ENCODE assay signal across 16 mouse cellular contexts in the genomic region with DNA sequence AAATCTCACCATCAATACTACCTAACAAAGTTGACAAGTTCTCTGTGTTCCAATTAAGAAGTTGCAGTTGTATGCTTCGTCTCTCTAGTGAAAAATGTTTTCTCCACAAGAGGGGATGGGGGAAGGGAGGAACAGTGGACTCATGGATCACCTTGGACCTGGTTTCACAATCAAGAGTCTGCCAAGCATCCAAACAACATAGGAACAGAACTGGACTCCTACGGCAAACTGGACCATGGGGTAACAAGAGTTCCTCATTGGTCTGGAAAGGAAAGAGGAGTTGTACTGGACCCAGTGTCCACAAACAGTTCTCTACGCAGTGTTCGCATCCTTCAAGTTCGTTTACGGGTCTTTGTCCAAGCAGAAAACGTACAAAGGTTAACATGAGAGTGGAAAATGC. TPM values are rescaled to one million over a fixed set of nuclear protein-coding genes. Genes with fewer than 3 reads are reported as not detected.
DNase-seq lines count a peak whose midpoint lies in the region; ATAC-seq and TF ChIP-seq lines count a peak whose summit lies in the region.
"Had no signal": no experiment of that assay in that cellular context is flagged by ENCODE, and none has a peak within 500 bp of the region (broad histone marks: within the 10 kb centered on the region; RNA-seq: fewer than 3 reads in every experiment).

No protein-coding gene starts in this region.

- no peak overlapping the region for H3K9ac ChIP-seq in heart, embryonic 11.5 days (ENCODE audit: low read depth, low read length)
- H3K9ac ChIP-seq in kidney, postnatal 0 days (ENCODE audit: low read depth, low read length), result no peak overlapping the region

- peaks cover 6% of the 10 kb centered on the region for H3K4me1 ChIP-seq in heart, embryonic 11.5 days (ENCODE audit: control insufficient read depth, insufficient read depth, low read length)
- H3K4me1 ChIP-seq in kidney, postnatal 0 days (replicated peaks; ENCODE audit: insufficient read depth, low read length), result peaks cover 5% of the 10 kb centered on the region

- H3K4me2 ChIP-seq in heart, embryonic 11.5 days, result no peak overlapping the region
- no peak overlapping the region for H3K4me2 ChIP-seq in kidney, postnatal 0 days (ENCODE audit: low read length)

- peak; percentile 78 for DNase-seq in heart, adult 11 months
- peak; percentile 53 for DNase-seq in lung, postnatal 36 days
- no peak for DNase-seq in lung, postnatal 4 days
- DNase-seq in kidney, postnatal 0 days (ENCODE audit: low spot score), result peak; percentile 38
- DNase-seq in spleen, postnatal 14 days (ENCODE audit: low spot score in 2 of 2), result no peak
- no peak for DNase-seq in urinary bladder, postnatal 4 days (ENCODE audit: low spot score in 2 of 2)
- DNase-seq: cerebellum, postnatal 36 days; gastrocnemius, postnatal 25 days; right cerebral cortex, postnatal 4 days had no signal

- TF ChIP-seq CTCF in kidney, postnatal 0 days (IDR thresholded peaks at IDR 0.05; ENCODE audit: low read depth), result no peak

- no peaks in the 10 kb centered on the region; the same call in 1 of the 2 replicates for H3K27me3 ChIP-seq in heart, embryonic 11.5 days (ENCODE audit: control insufficient read depth, insufficient read depth, low read length)
- no peaks in the 10 kb centered on the region for H3K27me3 ChIP-seq in kidney, postnatal 0 days (ENCODE audit: insufficient read depth, low read length)

- ATAC-seq in heart, embryonic 11.5 days (replicated peaks; ENCODE audit: insufficient number of reproducible peaks, low FRiP score, low TSS enrichment), result no peak
- ATAC-seq in kidney, postnatal 0 days (replicated peaks; ENCODE audit: low FRiP score, low read depth), result no peak

- no peaks in the 10 kb centered on the region for H3K9me3 ChIP-seq in heart, embryonic 11.5 days (replicated peaks; ENCODE audit: control insufficient read depth, low read length)
- H3K9me3 ChIP-seq in kidney, postnatal 0 days (replicated peaks; ENCODE audit: low read length), result no peaks in the 10 kb centered on the region
- H3K9me3 ChIP-seq: hindbrain, embryonic 13.5 days; liver, embryonic 15.5 days; megakaryocyte, embryonic 14.5 days had no signal

- no peaks in the 10 kb centered on the region; the same call in 1 of the 2 replicates for H3K36me3 ChIP-seq in heart, embryonic 11.5 days (ENCODE audit: control insufficient read depth, insufficient read depth, low read length)
- H3K36me3 ChIP-seq in kidney, postnatal 0 days (ENCODE audit: insufficient read depth, low read length), result no peaks in the 10 kb centered on the region
- H3K36me3 ChIP-seq: liver, embryonic 15.5 days had no signal

- H3K4me3 ChIP-seq in heart, embryonic 11.5 days (ENCODE audit: low read depth, low read length), result no peak overlapping the region
- H3K4me3 ChIP-seq in kidney, postnatal 0 days (replicated peaks; ENCODE audit: low read depth, low read length), result no peak overlapping the region

- 88% methylated on average over 7 of the region's 7 CpGs for WGBS in heart, embryonic 11.5 days (ENCODE audit: insufficient replicate concordance)
- 57% methylated on average over 7 of the region's 7 CpGs for WGBS in kidney, postnatal 0 days

- H3K27ac ChIP-seq in heart, embryonic 11.5 days (ENCODE audit: low read depth, low read length), result no peak overlapping the region
- H3K27ac ChIP-seq in kidney, postnatal 0 days, result no peak overlapping the region

RNA-seq across cellular contexts. Expression of gene Chic2, which starts 0.8 kb away (rescaled TPM):
- 28.7 and 28.8 TPM in 2 replicates for polyA plus RNA-seq in heart, embryonic 11.5 days (2014; fragmentation: Nextera tagmentation; extraction: Ambion mirVana)
- polyA plus RNA-seq in kidney, postnatal 0 days (2015; fragmentation: Nextera tagmentation; extraction: Ambion mirVana), result 43.3 and 51.3 TPM in 2 replicates

RNA-seq across cellular contexts. Expression of gene Gsx2, which starts 30.0 kb away (rescaled TPM):
- polyA plus RNA-seq in heart, embryonic 11.5 days (2014; fragmentation: Nextera tagmentation; extraction: Ambion mirVana), result not detected in 2 replicates
- polyA plus RNA-seq in kidney, postnatal 0 days (2015; fragmentation: Nextera tagmentation; extraction: Ambion mirVana), result not detected in 2 replicates
- polyA plus RNA-seq: embryonic facial prominence, embryonic 14.5 days; heart, embryonic 14.5 days; liver, embryonic 15.5 days; stomach, embryonic 16.5 days had no signal

Comparison
In these comparisons a context has a peak if more than half of its experiments do, and no peak if none do; other contexts are left out.
1. DNase-seq: peak in heart, adult 11 months (single experiment), lung, postnatal 36 days (single experiment) and kidney, postnatal 0 days (single experiment); none in lung, postnatal 4 days (0 of 2), spleen, postnatal 14 days (0 of 2) and urinary bladder, postnatal 4 days (0 of 2).